Mouse (Mus musculus): Measurements from ENCODE around the gene Rap1a.

- TF ChIP-seq USF1 (IDR thresholded peaks at IDR 0.05; ENCODE audit: low read depth) (no peak), CTCF (IDR thresholded peaks at IDR 0.05; ENCODE audit: control insufficient read depth, insufficient read depth, insufficient read length) (no peak), MAX (IDR thresholded peaks at IDR 0.05) (no peak), CEBPB (IDR thresholded peaks at IDR 0.05; ENCODE audit: low read depth) (no peak), FOSL1 (IDR thresholded peaks at IDR 0.05; ENCODE audit: insufficient read depth, low read length, poor library complexity, severe bottlenecking) (no peak), MYOG (IDR thresholded peaks at IDR 0.05; ENCODE audit: control insufficient read depth, extremely low read depth, insufficient read length) (no peak)
Measured at GRCm38 (mm10) chr3:105789776-105790175, 11.4 kb downstream of the Rap1a start.
